Mouse (Mus musculus): Measurements from ENCODE around the gene Scd4.

GRCm38 (mm10) chr19:44284723-44285122 is 48.2 kb upstream of the Scd4 start:
- no peak for TF ChIP-seq CTCF (IDR thresholded peaks at IDR 0.05; ENCODE audit: borderline replicate concordance, control insufficient read depth, extremely low read depth, insufficient read depth, low read length, poor library complexity)
- no peak for TF ChIP-seq POLR2A (IDR thresholded peaks at IDR 0.05; ENCODE audit: control insufficient read depth, extremely low read depth, insufficient read depth, low read length, poor library complexity)
